Mouse (Mus musculus) limb, embryonic 12.5 days (tissue): Measurements from ENCODE around the gene Xpo5. TPM values are rescaled to one million over a fixed set of nuclear protein-coding genes. Genes with fewer than 3 reads are reported as not detected.

Source experiments
- ATAC-seq: fragments of 200-750 bp; cut with Nextera tagmentation; 2 replicates; pipeline ENCODE4 v1.8.0; 2017; ENCODE audit warnings: low read depth, moderate TSS enrichment; ENCODE audit not compliant: insufficient number of reproducible peaks, insufficient read depth, low FRiP score, low TSS enrichment
- H3K27ac ChIP-seq: fragments of 300-500 bp; sonication (generic); 2 replicates; pipeline ENCODE4 v1.5.1; 2016; ENCODE audit warnings: mild to moderate bottlenecking, moderate library complexity
- H3K27me3 ChIP-seq: fragments of 300-500 bp; sonication (generic); 2 replicates; pipeline ENCODE4 v1.6.1; 2016; ENCODE audit warnings: mild to moderate bottlenecking, moderate library complexity
- H3K36me3 ChIP-seq: fragments of 300-500 bp; sonication (generic); 2 replicates; pipeline ENCODE4 v1.6.1; 2016; ENCODE audit warnings: mild to moderate bottlenecking, moderate library complexity
- H3K4me1 ChIP-seq: fragments of 300-500 bp; sonication (generic); replicated peaks from 2 replicates; pipeline ENCODE4 v1.6.1; 2016
- H3K4me2 ChIP-seq: fragments of 300-500 bp; sonication (generic); 2 replicates; pipeline ENCODE4 v1.6.1; 2016; ENCODE audit warnings: mild to moderate bottlenecking, moderate library complexity
- H3K4me3 ChIP-seq: fragments of 300-500 bp; sonication (generic); replicated peaks from 2 replicates; pipeline ENCODE4 v1.5.1; 2016; ENCODE audit warnings: mild to moderate bottlenecking
- H3K9ac ChIP-seq: fragments of 300-500 bp; sonication (generic); replicated peaks from 2 replicates; pipeline ENCODE4 v1.6.1; 2016; ENCODE audit warnings: mild to moderate bottlenecking, moderate library complexity
- H3K9me3 ChIP-seq: fragments of 300-500 bp; sonication (generic); 2 replicates; pipeline ENCODE4 v1.6.1; 2016; ENCODE audit warnings: mild to moderate bottlenecking, moderate library complexity
- WGBS: fragments of 180-500 bp; shearing (Covaris S2); methylation state at CpG from one replicate; pipeline ENCODE4 v1.1.7; 2016; 5-methylcytosine and 5-hydroxymethylcytosine counted together
- polyA plus RNA-seq: library from polyadenylated mRNA; unstranded; fragments of >200 nt; fragmentation: Nextera tagmentation; extraction: Ambion mirVana; gene quantifications from 2 replicates; pipeline ENCODE4 v1.2.1, GENCODE M21; 2016

Xpo5 gene
- polyA plus RNA-seq, 1 experiment from 2014 or later: 63.1 TPM

DNA sequence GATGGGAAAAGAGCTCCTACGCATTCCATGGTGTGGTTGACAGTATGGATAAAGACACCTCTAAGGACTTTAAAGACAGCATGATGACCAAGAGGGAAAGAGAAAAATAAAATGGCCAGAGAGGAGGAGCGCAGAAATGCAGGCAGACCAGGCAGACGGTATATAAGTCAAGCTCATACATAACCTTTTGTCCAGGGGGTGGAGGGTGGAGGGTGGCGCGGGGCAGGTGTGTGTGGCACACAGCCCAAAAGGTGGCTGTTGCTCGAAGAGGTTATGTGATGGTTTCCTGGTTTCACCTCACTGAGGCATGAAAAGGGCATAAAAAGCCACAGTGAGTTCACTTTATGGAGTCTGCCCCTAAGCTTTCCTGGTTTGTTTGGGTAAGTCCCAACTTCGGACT, 40.0 kb upstream of the Xpo5 start:
- Histone ChIP-seq H3K4me3 (no peak overlapping the region), H3K27me3 (no peaks in the 10 kb centered on the region), H3K4me2 (peak overlapping the region; percentile 83; the same call in 1 of the 2 replicates), H3K9ac (no peak overlapping the region), H3K9me3 (no peaks in the 10 kb centered on the region), H3K36me3 (peaks cover 48% of the 10 kb centered on the region), H3K27ac (no peak overlapping the region), H3K4me1 (peaks cover 22% of the 10 kb centered on the region)
- no peak for ATAC-seq
- WGBS: 96% methylated on average over 7 of the region's 7 CpGs

DNA sequence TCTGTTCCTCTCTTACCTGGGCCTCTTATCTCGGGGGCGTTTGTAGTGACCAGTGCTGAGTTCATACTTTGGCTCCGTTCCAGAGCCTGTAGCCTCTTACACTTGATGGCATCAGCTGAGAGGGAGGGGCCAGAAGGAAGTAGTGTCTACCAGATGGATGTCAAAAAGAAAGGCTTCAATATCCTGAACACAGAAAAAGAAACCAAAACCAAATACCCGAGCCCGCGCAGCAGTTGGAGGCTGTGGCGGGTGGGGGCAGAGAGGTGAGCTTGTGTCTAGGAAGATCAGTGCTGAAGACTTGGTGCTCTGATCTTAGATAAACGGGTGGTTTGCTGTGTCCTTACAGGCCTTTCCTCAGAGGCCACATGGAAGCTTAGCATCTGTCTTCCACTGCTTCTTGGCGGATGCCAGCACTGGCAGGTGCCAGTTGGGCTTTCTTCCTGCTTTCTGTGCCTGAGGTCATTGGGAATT, 39.6 kb upstream of the Xpo5 start:
- Histone ChIP-seq H3K9ac (no peak overlapping the region), H3K9me3 (no peaks in the 10 kb centered on the region), H3K27me3 (no peaks in the 10 kb centered on the region), H3K27ac (no peak overlapping the region), H3K4me3 (0 out of 2 replicates have a peak overlapping the region, but pooled peaks have one; percentile 3), H3K36me3 (peaks cover 53% of the 10 kb centered on the region), H3K4me1 (peaks cover 22% of the 10 kb centered on the region), H3K4me2 (0 out of 2 replicates have a peak overlapping the region, but pooled peaks have one; percentile 83)
- no peak for ATAC-seq
- 89% methylated on average over 9 of the region's 9 CpGs for WGBS

DNA sequence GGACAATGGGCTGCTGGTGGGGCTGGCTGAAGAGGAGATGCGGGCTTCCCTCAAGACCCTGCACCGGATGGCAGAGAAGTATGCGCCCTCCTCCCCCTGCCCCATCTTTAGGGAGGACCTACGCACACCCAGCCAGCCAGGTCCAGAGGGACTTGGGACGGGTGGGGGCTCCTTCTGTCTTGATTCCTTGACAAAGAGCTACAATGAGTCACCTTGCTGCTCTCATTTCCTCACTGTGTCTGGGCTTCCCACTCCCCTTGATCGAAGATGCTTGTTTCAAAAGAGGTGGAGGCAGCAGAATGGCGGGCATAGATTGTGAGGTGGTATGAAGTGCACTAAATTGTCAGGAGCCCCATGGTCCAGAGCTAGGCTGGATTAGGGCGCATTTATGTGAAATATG, 38.3 kb upstream of the Xpo5 start:
- Histone ChIP-seq H3K9ac (no peak overlapping the region; the same call in 1 of the 2 replicates), H3K27ac (no peak overlapping the region), H3K27me3 (no peaks in the 10 kb centered on the region), H3K4me1 (peaks cover 22% of the 10 kb centered on the region), H3K36me3 (peaks cover 66% of the 10 kb centered on the region), H3K4me2 (no peak overlapping the region), H3K9me3 (no peaks in the 10 kb centered on the region), H3K4me3 (no peak overlapping the region)
- 94% methylated on average over 8 of the region's 8 CpGs for WGBS
- ATAC-seq: no peak

DNA sequence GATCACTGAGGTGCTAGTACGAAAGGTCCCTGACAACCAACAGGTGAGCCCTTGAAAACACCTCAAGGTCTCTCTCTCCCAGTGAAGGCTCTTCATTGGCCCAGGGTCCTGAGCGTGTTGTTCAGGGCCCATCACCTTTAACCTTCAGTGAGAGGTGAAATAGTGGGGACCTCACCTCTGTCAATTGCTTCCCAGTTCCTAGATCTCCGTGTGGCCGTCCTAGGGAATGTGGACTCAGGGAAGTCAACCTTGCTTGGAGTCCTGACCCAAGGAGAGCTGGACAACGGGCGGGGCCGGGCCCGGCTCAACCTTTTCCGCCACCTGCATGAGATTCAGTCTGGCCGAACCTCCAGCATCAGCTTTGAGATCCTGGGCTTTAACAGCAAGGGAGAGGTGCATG, 37.8 kb upstream of the Xpo5 start:
- H3K27ac ChIP-seq: no peak overlapping the region
- H3K4me3 ChIP-seq: no peak overlapping the region
- H3K27me3 ChIP-seq: no peaks in the 10 kb centered on the region
- peaks cover 19% of the 10 kb centered on the region for H3K4me1 ChIP-seq
- WGBS: 93% methylated on average over 10 of the region's 10 CpGs
- H3K9ac ChIP-seq: no peak overlapping the region
- no peaks in the 10 kb centered on the region for H3K9me3 ChIP-seq
- H3K4me2 ChIP-seq: no peak overlapping the region
- H3K36me3 ChIP-seq: peaks cover 71% of the 10 kb centered on the region
- ATAC-seq: no peak

DNA sequence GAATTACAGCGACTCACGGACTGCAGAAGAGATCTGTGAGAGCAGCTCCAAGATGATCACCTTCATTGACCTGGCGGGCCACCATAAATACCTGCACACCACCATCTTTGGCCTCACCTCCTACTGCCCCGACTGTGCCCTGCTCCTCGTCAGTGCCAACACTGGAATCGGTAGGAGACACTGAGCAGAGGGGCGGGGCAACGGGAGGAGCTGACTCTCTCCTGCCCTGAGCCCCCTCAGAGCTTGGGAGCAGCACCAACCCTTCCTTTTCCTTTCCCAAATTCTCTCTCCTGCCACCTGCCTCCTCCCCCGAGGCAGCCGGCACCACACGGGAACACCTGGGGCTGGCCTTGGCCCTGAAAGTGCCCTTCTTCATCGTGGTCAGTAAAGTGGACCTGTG, 37.1 kb upstream of the Xpo5 start:
- H3K4me3 ChIP-seq: no peak overlapping the region
- H3K9me3 ChIP-seq: no peaks in the 10 kb centered on the region
- WGBS: 91% methylated on average over 12 of the region's 12 CpGs
- peaks cover 17% of the 10 kb centered on the region for H3K4me1 ChIP-seq
- H3K27ac ChIP-seq: no peak overlapping the region
- H3K4me2 ChIP-seq: no peak overlapping the region
- H3K36me3 ChIP-seq: peaks cover 78% of the 10 kb centered on the region
- no peak overlapping the region for H3K9ac ChIP-seq
- no peaks in the 10 kb centered on the region for H3K27me3 ChIP-seq
- ATAC-seq: no peak

DNA sequence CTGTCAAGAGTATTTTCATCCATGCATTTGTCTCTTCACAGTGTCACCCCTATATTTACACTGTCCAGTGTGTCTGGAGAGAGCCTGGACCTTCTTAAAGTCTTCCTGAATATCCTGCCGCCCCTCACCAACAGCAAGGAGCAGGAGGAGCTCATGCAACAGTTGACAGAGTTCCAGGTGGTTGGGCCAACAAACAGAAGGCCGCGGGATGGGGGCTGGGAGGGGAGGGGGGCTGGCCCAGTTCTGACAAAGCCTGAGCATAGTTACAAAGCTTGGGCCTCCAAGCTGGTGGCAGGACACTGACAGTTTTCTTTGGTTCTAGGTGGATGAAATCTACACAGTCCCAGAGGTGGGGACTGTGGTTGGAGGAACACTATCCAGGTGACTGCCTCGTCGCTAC, 36.3 kb upstream of the Xpo5 start:
- 79% methylated on average over 5 of the region's 5 CpGs for WGBS
- Histone ChIP-seq H3K27me3 (no peaks in the 10 kb centered on the region), H3K4me2 (no peak overlapping the region), H3K9ac (no peak overlapping the region), H3K36me3 (peaks cover 86% of the 10 kb centered on the region), H3K27ac (no peak overlapping the region), H3K9me3 (no peaks in the 10 kb centered on the region), H3K4me1 (peaks cover 17% of the 10 kb centered on the region), H3K4me3 (no peak overlapping the region)
- no peak for ATAC-seq

DNA sequence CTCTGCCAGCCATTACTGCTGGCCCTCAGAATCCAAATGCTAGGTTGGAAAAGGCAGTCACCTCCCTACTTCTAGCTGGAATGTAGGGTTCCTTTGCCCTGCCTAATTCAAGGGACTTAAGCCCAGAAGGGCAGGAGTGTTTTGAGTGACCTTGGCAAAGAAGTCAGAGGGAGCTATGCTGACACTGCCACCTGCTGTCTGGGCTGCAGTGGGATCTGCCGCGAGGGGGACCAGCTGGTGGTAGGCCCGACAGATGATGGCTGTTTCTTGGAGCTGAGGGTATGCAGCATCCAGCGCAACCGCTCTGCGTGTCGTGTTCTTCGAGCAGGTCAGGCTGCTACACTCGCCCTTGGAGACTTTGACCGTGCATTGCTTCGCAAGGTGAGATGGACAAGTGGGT, 35.6 kb upstream of the Xpo5 start:
- ATAC-seq: no peak
- WGBS: 87% methylated on average over 11 of the region's 11 CpGs
- H3K4me1 ChIP-seq: peaks cover 12% of the 10 kb centered on the region
- no peak overlapping the region for H3K27ac ChIP-seq
- H3K4me3 ChIP-seq: no peak overlapping the region
- no peak overlapping the region for H3K9ac ChIP-seq
- no peaks in the 10 kb centered on the region for H3K27me3 ChIP-seq
- peaks cover 91% of the 10 kb centered on the region for H3K36me3 ChIP-seq
- no peaks in the 10 kb centered on the region for H3K9me3 ChIP-seq
- no peak overlapping the region for H3K4me2 ChIP-seq

DNA sequence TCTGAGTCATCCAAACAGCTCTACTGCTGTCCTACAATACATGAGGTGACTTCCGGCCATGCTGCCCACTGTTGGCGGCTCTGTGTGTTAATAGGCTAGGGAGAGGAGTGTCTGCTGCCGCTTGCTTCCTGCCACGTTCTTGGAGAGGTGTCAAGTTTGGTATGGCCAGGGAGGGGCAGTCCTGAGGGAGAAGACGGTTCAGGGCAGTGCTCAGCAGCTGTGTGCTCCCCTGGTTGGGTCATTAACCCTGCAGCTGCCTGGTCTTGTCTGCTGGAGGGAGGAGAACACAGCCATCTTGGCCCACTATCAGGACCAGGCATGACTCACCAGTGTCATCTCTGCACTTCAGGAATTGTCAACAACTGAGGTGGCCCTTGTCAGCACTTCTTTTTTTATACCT, 34.3 kb upstream of the Xpo5 start:
- Histone ChIP-seq H3K4me2 (no peak overlapping the region), H3K27ac (no peak overlapping the region), H3K4me3 (no peak overlapping the region), H3K36me3 (peaks cover 98% of the 10 kb centered on the region), H3K9me3 (no peaks in the 10 kb centered on the region), H3K9ac (no peak overlapping the region), H3K27me3 (no peaks in the 10 kb centered on the region), H3K4me1 (no peaks in the 10 kb centered on the region)
- 61% methylated on average over 5 of the region's 5 CpGs for WGBS
- ATAC-seq: no peak

DNA sequence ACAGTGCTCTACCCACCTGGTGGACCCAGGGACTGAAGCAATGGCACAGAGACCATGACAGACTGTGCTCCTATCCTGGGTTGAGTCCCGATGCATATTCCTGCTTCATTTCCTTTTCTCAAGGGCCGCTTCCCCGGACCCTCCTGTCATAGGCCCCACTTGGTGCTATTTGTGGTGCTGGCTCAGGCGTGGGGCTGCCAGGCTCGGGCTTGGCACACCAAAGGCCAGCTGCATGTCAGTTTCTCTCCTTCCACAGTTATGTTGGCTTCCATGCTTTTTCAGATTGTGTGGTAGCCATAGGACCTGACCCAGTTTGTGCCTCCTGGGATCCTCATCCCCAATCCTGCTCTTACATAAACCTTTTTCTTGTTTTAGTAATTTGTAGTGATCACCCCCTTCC, 33.8 kb upstream of the Xpo5 start:
- Histone ChIP-seq H3K4me1 (no peaks in the 10 kb centered on the region), H3K9me3 (no peaks in the 10 kb centered on the region), H3K27me3 (no peaks in the 10 kb centered on the region), H3K9ac (no peak overlapping the region), H3K4me2 (no peak overlapping the region), H3K4me3 (no peak overlapping the region), H3K36me3 (peaks cover 95% of the 10 kb centered on the region), H3K27ac (no peak overlapping the region)
- 94% methylated on average over 5 of the region's 5 CpGs for WGBS
- ATAC-seq: no peak

DNA sequence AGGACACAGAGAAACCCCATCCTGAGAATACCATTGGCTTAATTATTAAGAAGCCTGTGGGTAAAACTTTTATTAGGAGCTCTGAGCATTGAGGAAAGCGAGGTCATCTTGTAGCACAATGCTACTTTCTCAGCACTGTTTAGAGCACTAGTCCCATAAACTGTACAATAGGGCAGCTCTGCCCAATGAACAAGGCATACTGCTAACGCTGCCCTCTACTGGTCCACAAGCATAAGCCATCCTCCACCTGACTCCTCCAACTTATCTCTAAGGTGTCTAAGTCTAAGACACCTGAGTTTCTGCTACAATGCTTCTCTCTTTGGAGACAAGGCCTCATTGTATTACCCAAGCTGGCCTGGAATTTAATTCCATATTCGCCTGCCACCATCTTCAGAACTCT, 32.0 kb upstream of the Xpo5 start:
- ATAC-seq: no peak
- no peaks in the 10 kb centered on the region for H3K27me3 ChIP-seq
- 81% methylated on average over 3 of the region's 3 CpGs for WGBS
- H3K4me3 ChIP-seq: no peak overlapping the region
- H3K9me3 ChIP-seq: no peaks in the 10 kb centered on the region
- H3K4me1 ChIP-seq: no peaks in the 10 kb centered on the region
- H3K36me3 ChIP-seq: peaks cover 85% of the 10 kb centered on the region
- no peak overlapping the region for H3K4me2 ChIP-seq
- H3K9ac ChIP-seq: no peak overlapping the region
- H3K27ac ChIP-seq: no peak overlapping the region

DNA sequence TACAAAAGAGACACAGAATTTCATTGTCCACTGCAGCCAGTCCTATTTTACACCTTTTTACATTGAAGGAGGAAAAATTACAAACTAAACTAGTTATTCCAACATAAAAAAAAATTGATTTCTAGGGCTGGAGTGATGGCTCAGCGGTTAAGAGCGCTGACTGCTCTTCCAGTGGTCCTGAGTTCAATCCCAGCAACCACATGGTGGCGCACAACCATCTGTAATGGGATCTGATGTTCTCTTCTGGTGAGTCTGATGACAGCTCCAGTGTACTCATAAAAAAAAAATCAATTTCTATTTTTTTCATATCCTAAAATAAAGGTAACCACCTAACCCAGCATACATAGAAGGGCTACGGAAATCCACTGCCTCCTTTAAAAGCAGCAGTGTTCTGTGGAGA, 20.3 kb upstream of the Xpo5 start:
- WGBS: 85% methylated on average over 4 of the region's 4 CpGs
- Histone ChIP-seq H3K4me2 (no peak overlapping the region), H3K4me3 (no peak overlapping the region), H3K27ac (no peak overlapping the region), H3K9me3 (no peaks in the 10 kb centered on the region), H3K27me3 (no peaks in the 10 kb centered on the region), H3K4me1 (no peaks in the 10 kb centered on the region), H3K36me3 (peaks cover 95% of the 10 kb centered on the region), H3K9ac (no peak overlapping the region)
- ATAC-seq: no peak

DNA sequence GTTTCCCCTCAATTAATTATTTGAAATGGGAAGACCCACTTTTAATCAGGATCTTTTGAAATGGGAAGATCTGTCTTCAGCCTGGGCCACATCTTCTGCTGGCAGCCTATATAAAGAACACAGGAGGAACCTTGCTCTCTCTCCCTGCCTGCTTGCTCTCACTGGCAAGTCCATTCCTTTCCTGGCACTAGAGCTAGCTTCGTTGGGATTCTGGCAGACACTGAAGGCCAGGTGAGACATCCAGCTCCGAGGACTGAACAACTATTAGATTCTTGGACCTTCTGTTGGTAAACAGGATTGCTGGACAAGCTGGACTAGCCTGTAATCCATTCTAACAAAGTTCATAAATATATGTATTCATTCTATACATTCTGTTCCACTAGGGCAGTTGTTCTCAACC, 13.8 kb upstream of the Xpo5 start:
- Histone ChIP-seq H3K4me1 (no peaks in the 10 kb centered on the region), H3K27ac (no peak overlapping the region), H3K36me3 (peaks cover 91% of the 10 kb centered on the region), H3K4me3 (no peak overlapping the region), H3K27me3 (no peaks in the 10 kb centered on the region), H3K4me2 (no peak overlapping the region), H3K9ac (no peak overlapping the region), H3K9me3 (no peaks in the 10 kb centered on the region)
- no peak for ATAC-seq
- WGBS: 91% methylated on average over 2 of the region's 2 CpGs
